Mouse (Mus musculus): Measurements from ENCODE around the gene Fbxw26. TPM values are rescaled to one million over a fixed set of nuclear protein-coding genes. Genes with fewer than 3 reads are reported as not detected.
"Not testable (repeated sequence)": the region's sequence is repeated elsewhere in the genome, so short reads cannot be mapped to it uniquely, and the experiment has no call there.

Fbxw26 gene
- not detected in 2 replicates for polyA plus RNA-seq (2014; fragmentation: Nextera tagmentation; extraction: Ambion mirVana)

GRCm38 (mm10) chr9:109745989-109746388 lies at the start of gene Fbxw26:
TSS of gene Fbxw26 (minus strand) at chr9:109746089.
- H3K9me3 ChIP-seq (ENCODE audit: control insufficient read depth, low read length); H3K36me3 ChIP-seq (ENCODE audit: control insufficient read depth, insufficient read depth, low read length); H3K27me3 ChIP-seq (ENCODE audit: control insufficient read depth, insufficient read depth, low read length); H3K9ac ChIP-seq (ENCODE audit: low read length); H3K4me2 ChIP-seq (ENCODE audit: low read depth, severe bottlenecking); H3K4me1 ChIP-seq (ENCODE audit: control insufficient read depth, insufficient read depth, low read length); H3K27ac ChIP-seq (replicated peaks; ENCODE audit: low read depth, low read length); ATAC-seq (ENCODE audit: insufficient number of reproducible peaks, low FRiP score, low TSS enrichment, low read depth); H3K4me3 ChIP-seq (ENCODE audit: low read depth, low read length); DNase-seq (ENCODE audit: low spot score): not testable (repeated sequence)
- WGBS, result 89% methylated on average over 3 of the region's 3 CpGs

DNA sequence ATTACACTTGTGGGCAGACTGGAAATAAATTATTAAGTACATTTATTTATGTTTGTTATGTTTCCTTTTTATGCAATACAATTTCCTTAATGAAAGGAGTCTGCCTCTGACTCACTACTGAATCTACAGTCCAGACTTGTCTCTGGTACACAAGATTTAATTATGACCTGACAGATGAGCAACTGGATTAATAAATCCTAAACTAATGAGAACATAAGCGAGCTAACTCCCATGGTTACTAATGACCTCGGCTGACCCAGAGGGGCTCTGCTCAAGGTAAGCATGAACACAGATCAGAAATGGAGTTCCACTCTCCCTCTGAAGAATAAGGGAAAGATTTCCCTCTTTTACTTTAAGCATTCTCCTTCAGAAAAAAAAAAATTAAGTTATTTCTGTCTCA lies 49.3 kb upstream of the Fbxw26 start:
- no peaks in the 10 kb centered on the region for H3K27me3 ChIP-seq (ENCODE audit: control insufficient read depth, insufficient read depth, low read length)
- H3K36me3 ChIP-seq (ENCODE audit: control insufficient read depth, insufficient read depth, low read length), result no peaks in the 10 kb centered on the region
- no peak overlapping the region for H3K9ac ChIP-seq (ENCODE audit: low read length)
- no peak overlapping the region for H3K4me2 ChIP-seq (ENCODE audit: low read depth, severe bottlenecking)
- no peaks in the 10 kb centered on the region for H3K4me1 ChIP-seq (ENCODE audit: control insufficient read depth, insufficient read depth, low read length)
- no peak overlapping the region for H3K4me3 ChIP-seq (ENCODE audit: low read depth, low read length)
- 59% methylated on average over 2 of the region's 2 CpGs for WGBS
- DNase-seq (ENCODE audit: low spot score) (no peak), ATAC-seq (ENCODE audit: insufficient number of reproducible peaks, low FRiP score, low TSS enrichment, low read depth) (no peak)
- no peak overlapping the region for H3K27ac ChIP-seq (replicated peaks; ENCODE audit: low read depth, low read length)
- H3K9me3 ChIP-seq (ENCODE audit: control insufficient read depth, low read length), result no peaks in the 10 kb centered on the region

GRCm38 (mm10) chr9:109790570-109790969 lies 44.7 kb upstream of the Fbxw26 start, which contains the start of gene Fbxw27:
TSS of gene Fbxw27 (minus strand) at chr9:109790670.
- not testable (repeated sequence) for H3K27ac ChIP-seq (replicated peaks; ENCODE audit: low read depth, low read length); ATAC-seq (ENCODE audit: insufficient number of reproducible peaks, low FRiP score, low TSS enrichment, low read depth); H3K4me2 ChIP-seq (ENCODE audit: low read depth, severe bottlenecking); H3K9me3 ChIP-seq (ENCODE audit: control insufficient read depth, low read length); H3K27me3 ChIP-seq (ENCODE audit: control insufficient read depth, insufficient read depth, low read length); H3K4me3 ChIP-seq (ENCODE audit: low read depth, low read length); DNase-seq (ENCODE audit: low spot score); H3K4me1 ChIP-seq (ENCODE audit: control insufficient read depth, insufficient read depth, low read length); H3K36me3 ChIP-seq (ENCODE audit: control insufficient read depth, insufficient read depth, low read length); H3K9ac ChIP-seq (ENCODE audit: low read length)
- WGBS, result 78% methylated on average over 4 of the region's 4 CpGs

DNA sequence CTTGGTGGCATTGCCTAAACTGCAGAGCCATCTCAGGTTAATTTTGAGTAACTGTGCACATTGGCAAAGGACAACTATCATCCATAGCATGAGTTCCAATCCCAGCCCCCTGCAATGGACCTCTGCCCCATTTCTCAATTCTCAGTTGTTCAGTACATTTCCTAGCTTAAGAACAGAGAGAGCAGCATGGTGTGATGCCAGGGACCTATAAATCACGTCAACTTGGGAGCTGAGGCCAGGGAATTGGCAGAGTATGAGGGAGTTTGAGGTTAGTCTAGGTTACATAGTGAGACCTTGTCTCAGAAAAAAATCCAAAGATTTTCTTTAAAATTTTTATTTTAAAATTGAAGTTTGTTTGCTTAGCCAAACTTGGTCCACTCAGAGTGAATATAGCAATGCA lies 21.0 kb upstream of the Fbxw26 start:
- H3K27me3 ChIP-seq (ENCODE audit: control insufficient read depth, insufficient read depth, low read length); H3K9ac ChIP-seq (ENCODE audit: low read length): not testable (repeated sequence)
- WGBS, result 85% methylated on average over 1 of the region's 1 CpGs

GRCm38 (mm10) chr9:109702600-109702999 lies 43.3 kb downstream of the Fbxw26 start, which contains the start of gene Fbxw18:
TSS of gene Fbxw18 (minus strand) at chr9:109702700.
- 78% methylated on average over 4 of the region's 4 CpGs for WGBS
- not testable (repeated sequence) for H3K9me3 ChIP-seq (ENCODE audit: control insufficient read depth, low read length); H3K4me2 ChIP-seq (ENCODE audit: low read depth, severe bottlenecking)

More for the DNA sequence above, 21.0 kb upstream of the Fbxw26 start:
- ATAC-seq (ENCODE audit: insufficient number of reproducible peaks, low FRiP score, low TSS enrichment, low read depth); H3K4me2 ChIP-seq (ENCODE audit: low read depth, severe bottlenecking); H3K27ac ChIP-seq (replicated peaks; ENCODE audit: low read depth, low read length); DNase-seq (ENCODE audit: low spot score); H3K4me1 ChIP-seq (ENCODE audit: control insufficient read depth, insufficient read depth, low read length); H3K9me3 ChIP-seq (ENCODE audit: control insufficient read depth, low read length); H3K36me3 ChIP-seq (ENCODE audit: control insufficient read depth, insufficient read depth, low read length); H3K4me3 ChIP-seq (ENCODE audit: low read depth, low read length): not testable (repeated sequence)

GRCm38 (mm10) chr9:109685299-109685698 lies 60.6 kb downstream of the Fbxw26 start:
- Histone ChIP-seq H3K27ac (replicated peaks; ENCODE audit: low read depth, low read length) (no peak overlapping the region), H3K9ac (ENCODE audit: low read length) (no peak overlapping the region), H3K27me3 (ENCODE audit: control insufficient read depth, insufficient read depth, low read length) (no peaks in the 10 kb centered on the region), H3K4me1 (ENCODE audit: control insufficient read depth, insufficient read depth, low read length) (no peaks in the 10 kb centered on the region), H3K36me3 (ENCODE audit: control insufficient read depth, insufficient read depth, low read length) (no peaks in the 10 kb centered on the region), H3K9me3 (ENCODE audit: control insufficient read depth, low read length) (no peaks in the 10 kb centered on the region), H3K4me3 (ENCODE audit: low read depth, low read length) (no peak overlapping the region), H3K4me2 (ENCODE audit: low read depth, severe bottlenecking) (no peak overlapping the region)
- 4% methylated on average over 1 of the region's 1 CpGs for WGBS
- ATAC-seq (ENCODE audit: insufficient number of reproducible peaks, low FRiP score, low TSS enrichment, low read depth), result no peak
- peak; percentile 49 for DNase-seq (ENCODE audit: low spot score)

More at GRCm38 (mm10) chr9:109702600-109702999, 43.3 kb downstream of the Fbxw26 start, which contains the start of gene Fbxw18:
- H3K36me3 ChIP-seq (ENCODE audit: control insufficient read depth, insufficient read depth, low read length); H3K27me3 ChIP-seq (ENCODE audit: control insufficient read depth, insufficient read depth, low read length); H3K9ac ChIP-seq (ENCODE audit: low read length); DNase-seq (ENCODE audit: low spot score); H3K27ac ChIP-seq (replicated peaks; ENCODE audit: low read depth, low read length); H3K4me1 ChIP-seq (ENCODE audit: control insufficient read depth, insufficient read depth, low read length); ATAC-seq (ENCODE audit: insufficient number of reproducible peaks, low FRiP score, low TSS enrichment, low read depth); H3K4me3 ChIP-seq (ENCODE audit: low read depth, low read length): not testable (repeated sequence)

Other genes with a start within 250 kb of the Fbxw26 start
- gene Fbxw15, start 177.8 kb downstream of the Fbxw26 start, polyA plus RNA-seq (2014; fragmentation: Nextera tagmentation; extraction: Ambion mirVana), result not detected in 2 replicates
- not detected in 2 replicates for gene Fbxw24, start 120.0 kb downstream of the Fbxw26 start, polyA plus RNA-seq (2014; fragmentation: Nextera tagmentation; extraction: Ambion mirVana)
- not detected in 2 replicates for gene Fbxw25, start 81.4 kb downstream of the Fbxw26 start, polyA plus RNA-seq (2014; fragmentation: Nextera tagmentation; extraction: Ambion mirVana)
- not detected in 2 replicates for gene Fbxw18, start 43.4 kb downstream of the Fbxw26 start, polyA plus RNA-seq (2014; fragmentation: Nextera tagmentation; extraction: Ambion mirVana)
- gene Fbxw27, start 44.6 kb upstream of the Fbxw26 start, polyA plus RNA-seq (2014; fragmentation: Nextera tagmentation; extraction: Ambion mirVana), result not detected in 2 replicates
- not detected in 2 replicates for gene Spink8, start 66.2 kb upstream of the Fbxw26 start, polyA plus RNA-seq (2014; fragmentation: Nextera tagmentation; extraction: Ambion mirVana)
- 84.8 and 91.5 TPM in 2 replicates for gene Nme6, start 86.7 kb upstream of the Fbxw26 start, polyA plus RNA-seq (2014; fragmentation: Nextera tagmentation; extraction: Ambion mirVana)
- 0.61 TPM in 1 of 2 replicates, not detected in the other for gene Camp, start 103.5 kb upstream of the Fbxw26 start, polyA plus RNA-seq (2014; fragmentation: Nextera tagmentation; extraction: Ambion mirVana)
- gene Cdc25a, start 129.5 kb upstream of the Fbxw26 start, polyA plus RNA-seq (2014; fragmentation: Nextera tagmentation; extraction: Ambion mirVana), result 42.8 and 50.2 TPM in 2 replicates
- 38.5 and 43.6 TPM in 2 replicates for gene Map4, start 185.4 kb upstream of the Fbxw26 start, polyA plus RNA-seq (2014; fragmentation: Nextera tagmentation; extraction: Ambion mirVana)

All from limb, embryonic 11.5 days (tissue).